ENCODE assay signal across 14 mouse cellular contexts in genomic region chr7:44343459-44344015, GRCm38 (mm10). TPM values are rescaled to one million over a fixed set of nuclear protein-coding genes. Genes with fewer than 3 reads are reported as not detected.
DNase-seq lines count a peak whose midpoint lies in the region; ATAC-seq lines count a peak whose summit lies in the region.
"Had no signal": no experiment of that assay in that cellular context is flagged by ENCODE, and none has a peak within 500 bp of the region (broad histone marks: within the 10 kb centered on the region; RNA-seq: fewer than 3 reads in every experiment).

No protein-coding gene starts in this region.

- H3K4me1 ChIP-seq in kidney, embryonic 15.5 days, result peaks cover 5% of the 10 kb centered on the region; the same call in 1 of the 2 replicates
- H3K4me1 ChIP-seq in midbrain, embryonic 11.5 days (ENCODE audit: control insufficient read depth, insufficient read depth, low read length), result no peaks in the 10 kb centered on the region
- H3K4me1 ChIP-seq in midbrain, embryonic 15.5 days, result peaks cover 2% of the 10 kb centered on the region
- no peaks in the 10 kb centered on the region for H3K4me1 ChIP-seq in limb, embryonic 13.5 days

- H3K9me3 ChIP-seq in kidney, embryonic 15.5 days (replicated peaks), result no peaks in the 10 kb centered on the region
- no peaks in the 10 kb centered on the region for H3K9me3 ChIP-seq in midbrain, embryonic 11.5 days (ENCODE audit: control insufficient read depth, low read length)
- no peaks in the 10 kb centered on the region for H3K9me3 ChIP-seq in midbrain, embryonic 15.5 days
- no peaks in the 10 kb centered on the region for H3K9me3 ChIP-seq in limb, embryonic 13.5 days

- H3K27ac ChIP-seq in kidney, embryonic 15.5 days, result no peak overlapping the region
- no peak overlapping the region for H3K27ac ChIP-seq in midbrain, embryonic 11.5 days (ENCODE audit: low read depth, low read length)
- no peak overlapping the region for H3K27ac ChIP-seq in midbrain, embryonic 15.5 days
- H3K27ac ChIP-seq in limb, embryonic 13.5 days, result no peak overlapping the region
- H3K27ac ChIP-seq: macrophage had no signal

- H3K36me3 ChIP-seq in kidney, embryonic 15.5 days, result no peaks in the 10 kb centered on the region
- H3K36me3 ChIP-seq in midbrain, embryonic 11.5 days (ENCODE audit: control insufficient read depth, insufficient read depth, low read length), result no peaks in the 10 kb centered on the region
- H3K36me3 ChIP-seq in midbrain, embryonic 15.5 days (replicated peaks), result peaks cover 40% of the 10 kb centered on the region
- no peaks in the 10 kb centered on the region for H3K36me3 ChIP-seq in limb, embryonic 13.5 days

- peak; percentile 22 for DNase-seq in embryo, embryonic 11 days
- no peak for DNase-seq in embryo, embryonic 10 days (ENCODE audit: low spot score)
- no peak for DNase-seq in kidney, adult 9 months
- peak; percentile 67 for DNase-seq in midbrain, embryonic 11.5 days (ENCODE audit: low spot score, missing footprints)
- DNase-seq in left cerebral cortex, postnatal 25 days (ENCODE audit: low spot score in 2 of 2), result no peak
- DNase-seq: B cell, adult 2 months; cerebellum, adult 2 months; thymus, postnatal 25 days had no signal

- WGBS in kidney, embryonic 15.5 days, result 18% methylated on average over 11 of the region's 11 CpGs
- 27% methylated on average over 11 of the region's 11 CpGs for WGBS in midbrain, embryonic 11.5 days
- WGBS in midbrain, embryonic 15.5 days, result 44% methylated on average over 10 of the region's 11 CpGs
- 20% methylated on average over 10 of the region's 11 CpGs for WGBS in limb, embryonic 13.5 days

- H3K4me2 ChIP-seq in kidney, embryonic 15.5 days, result peak overlapping the region; percentile 17; the same call in 1 of the 2 replicates
- H3K4me2 ChIP-seq in midbrain, embryonic 11.5 days, result no peak overlapping the region
- H3K4me2 ChIP-seq in midbrain, embryonic 15.5 days, result no peak overlapping the region
- 0 out of 2 replicates have a peak overlapping the region, but pooled peaks have one; percentile 11 for H3K4me2 ChIP-seq in limb, embryonic 13.5 days (replicated peaks)

- H3K27me3 ChIP-seq in kidney, embryonic 15.5 days, result peaks cover 41% of the 10 kb centered on the region
- no peaks in the 10 kb centered on the region; the same call in none of the 2 replicates for H3K27me3 ChIP-seq in midbrain, embryonic 11.5 days (ENCODE audit: control insufficient read depth, insufficient read depth, low read length)
- H3K27me3 ChIP-seq in midbrain, embryonic 15.5 days (replicated peaks), result no peaks in the 10 kb centered on the region
- peaks cover 95% of the 10 kb centered on the region for H3K27me3 ChIP-seq in limb, embryonic 13.5 days

- intact Hi-C loops in left cerebral cortex, postnatal 25 days (cut with DNase I), result no loop called here

- H3K4me3 ChIP-seq in kidney, embryonic 15.5 days (replicated peaks), result no peak overlapping the region
- H3K4me3 ChIP-seq in midbrain, embryonic 11.5 days (ENCODE audit: low read depth, low read length), result no peak overlapping the region
- no peak overlapping the region for H3K4me3 ChIP-seq in midbrain, embryonic 15.5 days
- no peak overlapping the region for H3K4me3 ChIP-seq in limb, embryonic 13.5 days
- H3K4me3 ChIP-seq: myocyte had no signal

- no peak; the same call in 1 of the 2 replicates for ATAC-seq in kidney, embryonic 15.5 days (replicated peaks; ENCODE audit: low FRiP score)
- no peak; the same call in 1 of the 2 replicates for ATAC-seq in midbrain, embryonic 11.5 days (ENCODE audit: low FRiP score)
- no peak for ATAC-seq in midbrain, embryonic 15.5 days (replicated peaks)
- ATAC-seq in limb, embryonic 13.5 days (ENCODE audit: low FRiP score, low read depth), result peak; percentile 34; the same call in 1 of the 2 replicates

- no peak overlapping the region for H3K9ac ChIP-seq in kidney, embryonic 15.5 days
- no peak overlapping the region for H3K9ac ChIP-seq in midbrain, embryonic 11.5 days (ENCODE audit: low read length)
- H3K9ac ChIP-seq in midbrain, embryonic 15.5 days, result no peak overlapping the region
- H3K9ac ChIP-seq in limb, embryonic 13.5 days, result no peak overlapping the region

RNA-seq across cellular contexts. Expression of gene Shank1, which starts 33.5 kb away (rescaled TPM):
- 1.6 and 2.5 TPM in 2 replicates for polyA plus RNA-seq in kidney, embryonic 15.5 days (2015; fragmentation: Nextera tagmentation; extraction: Ambion mirVana)
- polyA plus RNA-seq in midbrain, embryonic 11.5 days (2014; fragmentation: Nextera tagmentation; extraction: Ambion mirVana), result 3.4 TPM in 2 replicates
- 39.8 and 46.5 TPM in 2 replicates for polyA plus RNA-seq in midbrain, embryonic 15.5 days (2015; fragmentation: Nextera tagmentation; extraction: Ambion mirVana)
- polyA plus RNA-seq in limb, embryonic 13.5 days (2015; fragmentation: Nextera tagmentation; extraction: Ambion mirVana), result 3.1 and 3.3 TPM in 2 replicates
- 100 to 1,000 TPM; 571 to 587 TPM for total RNA-seq in left cerebral cortex, postnatal 25 days (2021)
- total RNA-seq: granulocyte monocyte progenitor cell, adult 5-6 weeks had no signal
- polyA plus RNA-seq: macrophage had no signal

RNA-seq across cellular contexts. Expression of gene Clec11a, which starts 36.8 kb away (rescaled TPM):
- polyA plus RNA-seq in kidney, embryonic 15.5 days (2015; fragmentation: Nextera tagmentation; extraction: Ambion mirVana), result 6.0 and 7.0 TPM in 2 replicates
- polyA plus RNA-seq in midbrain, embryonic 11.5 days (2014; fragmentation: Nextera tagmentation; extraction: Ambion mirVana), result 2.2 and 3.4 TPM in 2 replicates
- polyA plus RNA-seq in midbrain, embryonic 15.5 days (2015; fragmentation: Nextera tagmentation; extraction: Ambion mirVana), result 3.6 and 3.9 TPM in 2 replicates
- polyA plus RNA-seq in limb, embryonic 13.5 days (2015; fragmentation: Nextera tagmentation; extraction: Ambion mirVana), result 5.6 and 6.3 TPM in 2 replicates
- 1 to 10 TPM; 3.5 to 3.9 TPM for total RNA-seq in left cerebral cortex, postnatal 25 days (2021)

RNA-seq across cellular contexts. Expression of gene Syt3, which starts 40.4 kb away (rescaled TPM):
- polyA plus RNA-seq in kidney, embryonic 15.5 days (2015; fragmentation: Nextera tagmentation; extraction: Ambion mirVana), result 2.4 and 2.5 TPM in 2 replicates
- polyA plus RNA-seq in midbrain, embryonic 11.5 days (2014; fragmentation: Nextera tagmentation; extraction: Ambion mirVana), result 1.5 and 2.1 TPM in 2 replicates
- polyA plus RNA-seq in midbrain, embryonic 15.5 days (2015; fragmentation: Nextera tagmentation; extraction: Ambion mirVana), result 56.3 and 57.2 TPM in 2 replicates
- 3.5 and 4.0 TPM in 2 replicates for polyA plus RNA-seq in limb, embryonic 13.5 days (2015; fragmentation: Nextera tagmentation; extraction: Ambion mirVana)
- total RNA-seq in left cerebral cortex, postnatal 25 days (2021), result 10 to 100 TPM; 60.0 to 65.0 TPM
- polyA plus RNA-seq: macrophage, myocyte had no signal

RNA-seq across cellular contexts. Expression of gene 1700008O03Rik, which starts 42.1 kb away (rescaled TPM):
- polyA plus RNA-seq in kidney, embryonic 15.5 days (2015; fragmentation: Nextera tagmentation; extraction: Ambion mirVana), result 1.1 TPM in 2 replicates
- polyA plus RNA-seq in midbrain, embryonic 11.5 days (2014; fragmentation: Nextera tagmentation; extraction: Ambion mirVana), result 0.31 and 1.1 TPM in 2 replicates
- 2.1 and 2.6 TPM in 2 replicates for polyA plus RNA-seq in midbrain, embryonic 15.5 days (2015; fragmentation: Nextera tagmentation; extraction: Ambion mirVana)
- polyA plus RNA-seq in limb, embryonic 13.5 days (2015; fragmentation: Nextera tagmentation; extraction: Ambion mirVana), result 1.1 TPM in 2 replicates
- 1 to 10 TPM; 1.9 to 2.2 TPM for total RNA-seq in left cerebral cortex, postnatal 25 days (2021)
- polyA plus RNA-seq: myocyte had no signal

Comparison
In these comparisons a context has a peak if more than half of its experiments do, and no peak if none do; other contexts are left out.
1. DNase-seq: peak in embryo, embryonic 11 days (single experiment) and midbrain, embryonic 11.5 days (single experiment); none in embryo, embryonic 10 days (single experiment), kidney, adult 9 months (single experiment) and left cerebral cortex, postnatal 25 days (0 of 2).
2. RNA of gene Syt3, which starts 40.4 kb away (polyA plus RNA-seq): 56.3 to 57.2 TPM in midbrain, embryonic 15.5 days; 3.5 to 4.0 TPM in limb, embryonic 13.5 days, 2.4 to 2.5 TPM in kidney, embryonic 15.5 days and 1.5 to 2.1 TPM in midbrain, embryonic 11.5 days; every median in the first group is over 10 times any median in the second.
3. H3K4me2 ChIP-seq: peak in kidney, embryonic 15.5 days (single experiment) and limb, embryonic 13.5 days (single experiment); none in midbrain, embryonic 11.5 days (single experiment) and midbrain, embryonic 15.5 days (single experiment).